Mouse (Mus musculus) heart, embryonic 12.5 days (tissue): ENCODE results near the gene Prkd3. TPM values are rescaled to one million over a fixed set of nuclear protein-coding genes. Genes with fewer than 3 reads are reported as not detected.
A peak's percentile ranks its signal among the peaks of the same experiment; 100 is the strongest.

Experiments
- ATAC-seq: fragments of 200-750 bp; cut with Nextera tagmentation; 2 replicates; pipeline ENCODE4 v1.8.0; 2017; ENCODE audit warnings: moderate TSS enrichment, moderate library complexity; ENCODE audit not compliant: insufficient number of reproducible peaks, low FRiP score
- H3K27ac ChIP-seq: fragments of 300-500 bp; sonication (generic); 2 replicates; pipeline ENCODE4 v1.5.1; 2016; ENCODE audit warnings: mild to moderate bottlenecking, moderate library complexity; ENCODE audit not compliant: poor library complexity, severe bottlenecking
- H3K27me3 ChIP-seq: fragments of 300-500 bp; sonication (generic); replicated peaks from 2 replicates; pipeline ENCODE4 v1.6.1; 2016; ENCODE audit warnings: mild to moderate bottlenecking, moderate library complexity
- H3K36me3 ChIP-seq: fragments of 300-500 bp; sonication (generic); 2 replicates; pipeline ENCODE4 v1.6.1; 2016; ENCODE audit warnings: mild to moderate bottlenecking, moderate library complexity
- H3K4me1 ChIP-seq: fragments of 300-500 bp; sonication (generic); replicated peaks from 2 replicates; pipeline ENCODE4 v1.6.1; 2016; ENCODE audit warnings: mild to moderate bottlenecking
- H3K4me2 ChIP-seq: fragments of 300-500 bp; sonication (generic); 2 replicates; pipeline ENCODE4 v1.6.1; 2016; ENCODE audit warnings: mild to moderate bottlenecking, moderate library complexity
- H3K4me3 ChIP-seq: fragments of 300-500 bp; sonication (generic); 2 replicates; pipeline ENCODE4 v1.5.1; 2016; ENCODE audit warnings: mild to moderate bottlenecking
- H3K9ac ChIP-seq: fragments of 300-500 bp; sonication (generic); 2 replicates; pipeline ENCODE4 v1.6.1; 2016; ENCODE audit warnings: mild to moderate bottlenecking, moderate library complexity
- H3K9me3 ChIP-seq: fragments of 300-500 bp; sonication (generic); replicated peaks from 2 replicates; pipeline ENCODE4 v1.6.1; 2016; ENCODE audit warnings: mild to moderate bottlenecking, moderate library complexity
- WGBS: fragments of 180-500 bp; shearing (Covaris S2); methylation state at CpG from one replicate; pipeline ENCODE4 v1.1.7; 2016; 5-methylcytosine and 5-hydroxymethylcytosine counted together
- polyA plus RNA-seq: library from polyadenylated mRNA; unstranded; fragments of >200 nt; fragmentation: Nextera tagmentation; extraction: Ambion mirVana; gene quantifications from 2 replicates; pipeline ENCODE4 v1.2.1, GENCODE M21; 2016

Prkd3 gene
- polyA plus RNA-seq, 1 experiment from 2014 or later = 35.4 TPM

- no peak overlapping the region for H3K4me3 ChIP-seq
- H3K9me3 ChIP-seq = no peaks in the 10 kb centered on the region
- H3K9ac ChIP-seq = no peak overlapping the region
- ATAC-seq = no peak
- no peak overlapping the region for H3K4me2 ChIP-seq
- H3K36me3 ChIP-seq = no peaks in the 10 kb centered on the region
- no peaks in the 10 kb centered on the region for H3K27me3 ChIP-seq
- WGBS = 88% methylated on average over 4 of the region's 4 CpGs
- H3K27ac ChIP-seq = no peak overlapping the region
- H3K4me1 ChIP-seq = peaks cover 12% of the 10 kb centered on the region
These were observed 20.8 kb downstream of the Prkd3 start for GRCm38 (mm10) chr17:78999745-79000270.

- Histone ChIP-seq H3K36me3 (no peaks in the 10 kb centered on the region), H3K9ac (no peak overlapping the region), H3K4me3 (no peak overlapping the region), H3K9me3 (no peaks in the 10 kb centered on the region), H3K4me2 (no peak overlapping the region), H3K4me1 (peaks cover 12% of the 10 kb centered on the region), H3K27me3 (no peaks in the 10 kb centered on the region), H3K27ac (no peak overlapping the region)
- WGBS = 92% methylated on average over 3 of the region's 3 CpGs
- no peak for ATAC-seq
These were observed 21.4 kb downstream of the Prkd3 start for GRCm38 (mm10) chr17:78999189-78999588.

- peaks cover 10% of the 10 kb centered on the region for H3K4me1 ChIP-seq
- WGBS = 89% methylated on average over 2 of the region's 2 CpGs
- no peaks in the 10 kb centered on the region for H3K36me3 ChIP-seq
- no peak for ATAC-seq
- no peaks in the 10 kb centered on the region for H3K27me3 ChIP-seq
- no peak overlapping the region for H3K4me3 ChIP-seq
- no peak overlapping the region for H3K4me2 ChIP-seq
- H3K9ac ChIP-seq = no peak overlapping the region
- no peak overlapping the region for H3K27ac ChIP-seq
- no peaks in the 10 kb centered on the region for H3K9me3 ChIP-seq
These were observed 22.5 kb downstream of the Prkd3 start for GRCm38 (mm10) chr17:78998130-78998529.

GRCm38 (mm10) chr17:78994931-78995820 is 25.4 kb downstream of the Prkd3 start:
- Histone ChIP-seq H3K4me1 (peaks cover 9% of the 10 kb centered on the region), H3K27ac (no peak overlapping the region)

GRCm38 (mm10) chr17:78994382-78994781 is 26.2 kb downstream of the Prkd3 start:
- peak overlapping the region; percentile 41; the same call in 1 of the 2 replicates for H3K27ac ChIP-seq
- H3K9ac ChIP-seq = no peak overlapping the region
- WGBS = 82% methylated on average over 8 of the region's 8 CpGs
- H3K27me3 ChIP-seq = no peaks in the 10 kb centered on the region
- H3K4me2 ChIP-seq = no peak overlapping the region
- no peak overlapping the region for H3K4me3 ChIP-seq
- H3K36me3 ChIP-seq = no peaks in the 10 kb centered on the region
- ATAC-seq = no peak
- H3K9me3 ChIP-seq = no peaks in the 10 kb centered on the region
- peaks cover 8% of the 10 kb centered on the region for H3K4me1 ChIP-seq

More at GRCm38 (mm10) chr17:78994931-78995820, 25.4 kb downstream of the Prkd3 start:
- H3K27me3 ChIP-seq = no peaks in the 10 kb centered on the region
- H3K9me3 ChIP-seq = no peaks in the 10 kb centered on the region
- no peak overlapping the region for H3K4me3 ChIP-seq
- no peak overlapping the region for H3K9ac ChIP-seq
- WGBS = 72% methylated on average over 9 of the region's 9 CpGs
- no peak overlapping the region for H3K4me2 ChIP-seq
- no peak for ATAC-seq
- no peaks in the 10 kb centered on the region for H3K36me3 ChIP-seq

- no peak for ATAC-seq
- Histone ChIP-seq H3K4me2 (no peak overlapping the region), H3K4me1 (peaks cover 11% of the 10 kb centered on the region), H3K27ac (no peak overlapping the region), H3K36me3 (no peaks in the 10 kb centered on the region), H3K4me3 (no peak overlapping the region), H3K9ac (no peak overlapping the region), H3K9me3 (0 out of 2 replicates have a peak, but pooled peaks cover 2% of the 10 kb centered on the region), H3K27me3 (no peaks in the 10 kb centered on the region)
- WGBS = 54% methylated on average over 2 of the region's 2 CpGs
These were observed 26.9 kb downstream of the Prkd3 start for GRCm38 (mm10) chr17:78993670-78994069.

GRCm38 (mm10) chr17:78992303-78993027 is 28.2 kb downstream of the Prkd3 start:
- H3K4me2 ChIP-seq = no peak overlapping the region
- H3K36me3 ChIP-seq = no peaks in the 10 kb centered on the region
- H3K9me3 ChIP-seq = 0 out of 2 replicates have a peak, but pooled peaks cover 2% of the 10 kb centered on the region
- peaks cover 11% of the 10 kb centered on the region for H3K4me1 ChIP-seq
- no peaks in the 10 kb centered on the region for H3K27me3 ChIP-seq
- no peak overlapping the region for H3K9ac ChIP-seq
- H3K4me3 ChIP-seq = no peak overlapping the region
- ATAC-seq = no peak
- no peak overlapping the region; the same call in 1 of the 2 replicates for H3K27ac ChIP-seq
- 61% methylated on average over 9 of the region's 9 CpGs for WGBS

- Histone ChIP-seq H3K9me3 (0 out of 2 replicates have a peak, but pooled peaks cover 2% of the 10 kb centered on the region), H3K27ac (no peak overlapping the region), H3K4me2 (no peak overlapping the region), H3K27me3 (no peaks in the 10 kb centered on the region), H3K4me3 (no peak overlapping the region), H3K4me1 (peaks cover 11% of the 10 kb centered on the region), H3K9ac (no peak overlapping the region), H3K36me3 (no peaks in the 10 kb centered on the region)
- no peak for ATAC-seq
- WGBS = 96% methylated on average over 2 of the region's 2 CpGs
These were observed 29.1 kb downstream of the Prkd3 start for GRCm38 (mm10) chr17:78991549-78991948.

- no peak overlapping the region for H3K9ac ChIP-seq
- 0 out of 2 replicates have a peak, but pooled peaks cover 2% of the 10 kb centered on the region for H3K9me3 ChIP-seq
- WGBS = 74% methylated on average over 8 of the region's 8 CpGs
- H3K27ac ChIP-seq = no peak overlapping the region
- no peak overlapping the region for H3K4me3 ChIP-seq
- no peak for ATAC-seq
- H3K4me2 ChIP-seq = no peak overlapping the region
- peaks cover 23% of the 10 kb centered on the region for H3K4me1 ChIP-seq
- no peaks in the 10 kb centered on the region for H3K27me3 ChIP-seq
- H3K36me3 ChIP-seq = no peaks in the 10 kb centered on the region
These were observed 31.6 kb downstream of the Prkd3 start for GRCm38 (mm10) chr17:78989015-78989414.

GRCm38 (mm10) chr17:78983736-78984135 is 36.9 kb downstream of the Prkd3 start:
- Histone ChIP-seq H3K9ac (no peak overlapping the region), H3K4me3 (no peak overlapping the region), H3K27me3 (no peaks in the 10 kb centered on the region), H3K9me3 (no peaks in the 10 kb centered on the region), H3K4me1 (peaks cover 16% of the 10 kb centered on the region), H3K27ac (no peak overlapping the region), H3K36me3 (peaks cover 31% of the 10 kb centered on the region), H3K4me2 (no peak overlapping the region)
- ATAC-seq = no peak
- WGBS = 87% methylated on average over 3 of the region's 3 CpGs

- no peak for ATAC-seq
- Histone ChIP-seq H3K27ac (no peak overlapping the region), H3K9me3 (no peaks in the 10 kb centered on the region), H3K36me3 (peaks cover 35% of the 10 kb centered on the region), H3K4me1 (peaks cover 16% of the 10 kb centered on the region), H3K9ac (no peak overlapping the region), H3K4me3 (no peak overlapping the region), H3K27me3 (no peaks in the 10 kb centered on the region), H3K4me2 (no peak overlapping the region)
- WGBS = 90% methylated on average over 8 of the region's 8 CpGs
These were observed 37.5 kb downstream of the Prkd3 start for GRCm38 (mm10) chr17:78983166-78983565.
